Mouse (Mus musculus) megakaryocyte, embryonic 14.5 days (primary cell): ENCODE results near the gene Tbc1d22a. TPM values are rescaled to one million over a fixed set of nuclear protein-coding genes. Genes with fewer than 3 reads are reported as not detected.

ENCODE experiments used
- H3K27me3 ChIP-seq: replicated peaks from 2 replicates; pipeline ENCODE3; 2012; ENCODE audit warnings: inconsistent platforms
- H3K36me3 ChIP-seq: replicated peaks from 2 replicates; pipeline ENCODE3; 2012; ENCODE audit warnings: low read length, inconsistent platforms, mixed read lengths
- H3K4me1 ChIP-seq: 2 replicates; pipeline ENCODE4 v1.6.1; 2012; ENCODE audit warnings: inconsistent platforms
- H3K4me3 ChIP-seq: replicated peaks from 2 replicates; pipeline ENCODE3; 2012; ENCODE audit warnings: moderate library complexity, mild to moderate bottlenecking, inconsistent platforms
- H3K9me3 ChIP-seq: 2 replicates; pipeline ENCODE4 v1.6.1; 2012; ENCODE audit warnings: inconsistent platforms
- FLI1 ChIP-seq: IDR thresholded peaks from 2 replicates; pipeline ENCODE4 v1.6.1; 2012; ENCODE audit warnings: low read length, inconsistent platforms, mixed read lengths
- GATA1 ChIP-seq: IDR thresholded peaks from 3 replicates; pipeline ENCODE4 v1.6.1; 2012; ENCODE audit warnings: mixed read lengths, low read length, inconsistent platforms, borderline replicate concordance
- polyA plus RNA-seq: library from polyadenylated mRNA; stranded (reverse); fragments of >175 nt; gene quantifications from 2 replicates; pipeline ENCODE4 v1.2.3, GENCODE M21; 2012; ENCODE audit warnings: low replicate concordance; ENCODE audit not compliant: insufficient read depth

Gene Tbc1d22a
- polyA plus RNA-seq, 1 experiment, result 16.7 TPM

DNA sequence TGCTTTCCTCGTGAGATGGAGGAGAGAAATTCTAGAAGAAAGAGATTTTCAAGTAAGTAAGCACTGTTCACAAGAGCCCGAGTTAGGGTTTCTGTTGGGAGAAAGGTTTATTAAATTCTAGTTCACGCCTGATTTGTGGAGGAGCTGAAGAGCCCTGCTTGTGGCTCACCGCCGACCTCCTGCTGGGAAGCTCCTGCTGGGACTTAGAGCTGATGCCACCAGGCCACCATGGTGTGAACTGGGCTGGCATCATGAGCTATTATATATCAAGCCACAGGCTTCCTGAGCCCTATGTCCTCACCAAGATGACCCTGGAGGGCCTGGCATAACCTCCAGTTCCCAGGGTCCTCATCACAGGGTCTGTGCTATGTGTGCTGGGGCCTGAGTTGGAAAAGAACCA, 235.0 kb downstream of the Tbc1d22a start:
- H3K4me1 ChIP-seq, result peaks cover 69% of the 10 kb centered on the region
- peaks cover 31% of the 10 kb centered on the region for H3K36me3 ChIP-seq
- no peak overlapping the region for H3K4me3 ChIP-seq
- no peak for TF ChIP-seq GATA1
- TF ChIP-seq FLI1, result no peak
- no peaks in the 10 kb centered on the region for H3K27me3 ChIP-seq
- H3K9me3 ChIP-seq, result no peaks in the 10 kb centered on the region

DNA sequence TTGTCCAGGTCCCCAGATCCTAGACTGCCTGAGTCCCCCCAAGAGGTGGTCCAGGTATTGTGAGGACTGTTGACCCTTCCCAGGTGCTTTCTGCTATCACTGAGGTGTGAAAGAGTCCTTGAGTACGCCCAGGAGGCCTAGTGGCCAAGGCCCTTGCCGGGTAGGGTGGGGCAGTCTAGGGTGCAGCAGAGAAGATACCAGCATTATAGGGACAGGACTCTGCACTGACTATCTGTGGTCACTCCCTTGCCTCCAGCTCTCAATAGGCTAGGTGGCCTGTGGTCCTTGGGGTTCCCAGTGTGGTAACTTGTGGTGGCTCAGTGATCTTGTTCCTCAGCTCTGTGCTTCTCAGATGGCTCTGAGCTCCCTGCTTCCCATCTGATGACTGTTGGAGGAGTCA, 235.5 kb downstream of the Tbc1d22a start:
- Histone ChIP-seq H3K4me3 (no peak overlapping the region), H3K9me3 (no peaks in the 10 kb centered on the region), H3K36me3 (peaks cover 31% of the 10 kb centered on the region), H3K27me3 (no peaks in the 10 kb centered on the region), H3K4me1 (peaks cover 64% of the 10 kb centered on the region)
- TF ChIP-seq FLI1, result no peak
- no peak for TF ChIP-seq GATA1

DNA sequence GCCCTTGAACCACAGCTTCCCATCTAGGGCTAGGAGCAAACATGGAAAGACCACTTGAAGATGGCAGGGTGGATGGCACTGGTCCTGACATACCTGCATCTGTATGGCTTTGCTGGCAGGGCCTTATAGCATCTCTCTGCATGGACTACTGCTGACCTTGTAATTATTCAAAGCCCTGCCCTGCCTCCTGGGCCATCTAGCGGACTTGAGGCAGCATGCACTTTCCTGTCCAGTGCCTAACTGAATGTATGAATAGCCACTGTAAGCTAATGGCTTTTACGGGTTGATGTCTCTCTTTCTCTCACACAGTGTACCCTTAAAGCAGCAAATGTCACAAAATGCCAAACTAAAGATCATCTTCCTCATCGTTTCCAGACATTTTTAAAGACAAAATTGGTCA, 245.2 kb downstream of the Tbc1d22a start:
- Histone ChIP-seq H3K4me3 (no peak overlapping the region), H3K36me3 (peaks cover 7% of the 10 kb centered on the region), H3K27me3 (no peaks in the 10 kb centered on the region), H3K4me1 (peaks cover 8% of the 10 kb centered on the region; the same call in 1 of the 2 replicates), H3K9me3 (no peaks in the 10 kb centered on the region)
- TF ChIP-seq GATA1, result no peak
- TF ChIP-seq FLI1, result no peak

DNA sequence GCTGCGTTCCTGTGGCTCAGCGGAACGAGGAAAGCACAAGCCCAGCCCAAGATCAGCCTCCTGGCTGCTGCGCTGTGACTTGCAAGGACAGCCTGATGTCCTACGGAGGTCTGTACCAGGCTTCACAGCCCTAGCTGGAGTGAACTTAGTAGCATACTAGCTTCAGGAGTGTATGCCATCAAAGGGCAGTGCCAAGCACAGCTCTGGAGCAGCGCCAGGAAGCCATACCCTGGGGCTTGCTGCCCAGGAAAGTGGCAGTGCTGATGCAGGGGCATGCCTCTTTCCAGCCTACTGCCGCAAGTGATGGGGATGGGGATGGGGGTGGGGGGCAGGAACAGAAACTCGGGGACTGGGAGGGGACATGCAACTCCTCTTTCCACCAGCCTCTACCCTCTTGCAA, 248.4 kb downstream of the Tbc1d22a start:
- H3K36me3 ChIP-seq, result peaks cover 19% of the 10 kb centered on the region
- H3K4me1 ChIP-seq, result peaks cover 15% of the 10 kb centered on the region
- TF ChIP-seq GATA1 (no peak), FLI1 (no peak)
- H3K9me3 ChIP-seq, result no peaks in the 10 kb centered on the region
- no peaks in the 10 kb centered on the region for H3K27me3 ChIP-seq
- H3K4me3 ChIP-seq, result no peak overlapping the region

DNA sequence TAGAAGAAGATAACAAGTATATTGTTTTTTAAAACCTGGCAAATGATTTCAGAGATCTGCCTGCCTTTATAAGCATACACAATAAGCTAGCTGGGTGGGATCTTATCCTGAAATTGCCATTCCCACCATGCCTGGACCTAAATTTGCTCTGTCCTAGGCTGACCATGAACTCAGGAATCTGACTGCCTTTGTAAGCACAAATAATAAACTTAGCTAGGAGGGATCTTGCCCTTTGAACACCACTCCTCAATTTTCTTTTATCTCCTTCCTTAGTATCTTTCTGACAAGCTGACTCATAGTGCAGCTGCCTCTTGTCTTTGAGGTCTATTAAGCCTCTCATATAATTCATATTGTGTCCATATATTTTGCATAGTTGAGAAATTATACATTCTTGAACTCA, 253.8 kb downstream of the Tbc1d22a start:
- no peak for TF ChIP-seq GATA1
- no peak for TF ChIP-seq FLI1

DNA sequence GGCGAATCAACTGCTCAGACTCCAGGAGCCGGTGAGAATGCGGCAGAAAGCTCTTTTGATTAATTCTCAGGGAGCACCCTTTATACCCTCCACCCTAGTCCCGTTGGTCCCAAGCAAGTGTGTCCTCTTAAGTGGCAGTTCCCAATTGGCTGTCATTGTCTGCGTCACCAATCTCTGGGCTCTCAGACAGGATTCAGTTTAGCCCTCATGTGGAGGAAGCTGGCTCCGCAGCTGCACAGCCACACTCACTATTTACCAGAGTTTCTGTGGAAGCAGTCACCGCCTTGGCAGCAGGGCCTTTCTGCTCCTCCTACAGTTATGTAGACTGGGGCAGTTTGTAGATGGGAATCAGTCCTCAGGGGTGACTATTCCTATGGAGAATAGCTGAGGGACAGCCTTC, 256.9 kb downstream of the Tbc1d22a start:
- peaks cover 9% of the 10 kb centered on the region for H3K36me3 ChIP-seq
- peaks cover 2% of the 10 kb centered on the region; the same call in 1 of the 2 replicates for H3K9me3 ChIP-seq
- TF ChIP-seq FLI1 (no peak), GATA1 (no peak)
- H3K27me3 ChIP-seq, result no peaks in the 10 kb centered on the region
- peaks cover 54% of the 10 kb centered on the region for H3K4me1 ChIP-seq
- H3K4me3 ChIP-seq, result no peak overlapping the region

More for the DNA sequence above, 253.8 kb downstream of the Tbc1d22a start:
- Histone ChIP-seq H3K9me3 (peaks cover 2% of the 10 kb centered on the region; the same call in 1 of the 2 replicates), H3K36me3 (peaks cover 16% of the 10 kb centered on the region), H3K27me3 (no peaks in the 10 kb centered on the region), H3K4me1 (peaks cover 37% of the 10 kb centered on the region), H3K4me3 (no peak overlapping the region)

DNA sequence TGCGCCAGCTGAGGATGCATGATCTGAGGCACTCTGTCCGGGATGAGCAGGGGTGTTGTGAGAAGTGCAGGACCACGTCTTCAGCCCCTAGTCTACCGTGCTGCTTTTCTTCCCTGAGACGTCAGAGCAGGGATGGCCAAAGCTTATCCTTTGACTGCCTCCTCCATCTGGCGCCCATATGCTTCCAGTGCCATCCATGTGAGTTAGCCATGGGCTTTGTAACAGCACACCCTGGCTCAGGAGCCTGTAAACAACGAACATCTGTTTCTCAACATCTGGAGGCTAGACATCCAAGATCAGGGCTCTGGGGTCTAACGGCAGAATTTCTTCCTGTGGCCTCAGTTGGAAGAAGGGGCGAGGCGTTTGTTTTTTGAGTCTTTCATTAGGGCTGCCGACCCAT, 259.2 kb downstream of the Tbc1d22a start:
- peaks cover 4% of the 10 kb centered on the region for H3K36me3 ChIP-seq
- H3K4me3 ChIP-seq, result no peak overlapping the region
- peaks cover 2% of the 10 kb centered on the region; the same call in 1 of the 2 replicates for H3K9me3 ChIP-seq
- H3K4me1 ChIP-seq, result peaks cover 53% of the 10 kb centered on the region
- TF ChIP-seq FLI1 (no peak), GATA1 (no peak)
- H3K27me3 ChIP-seq, result no peaks in the 10 kb centered on the region

DNA sequence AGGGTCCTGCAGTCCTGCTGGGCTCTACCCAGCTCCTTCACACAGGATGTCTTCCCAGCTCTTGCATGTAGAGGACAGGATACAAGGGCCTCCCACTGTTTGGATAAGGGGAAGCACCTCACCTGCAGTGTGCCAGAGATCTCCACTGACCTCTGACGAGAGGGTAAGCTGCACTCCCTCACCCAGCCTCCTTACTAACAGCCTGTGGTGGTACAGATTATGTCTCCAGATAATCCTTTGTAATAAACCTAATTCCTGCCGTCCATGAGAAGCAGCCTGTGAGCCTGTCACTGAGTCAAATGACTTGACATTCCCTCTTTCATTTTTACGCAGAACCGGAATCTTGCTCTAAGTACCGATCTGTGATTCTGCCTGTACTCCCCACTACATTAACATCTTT, 260.7 kb downstream of the Tbc1d22a start:
- TF ChIP-seq GATA1, result no peak
- no peak for TF ChIP-seq FLI1
- Histone ChIP-seq H3K36me3 (peaks cover 14% of the 10 kb centered on the region), H3K4me1 (peaks cover 62% of the 10 kb centered on the region), H3K27me3 (no peaks in the 10 kb centered on the region), H3K4me3 (no peak overlapping the region), H3K9me3 (no peaks in the 10 kb centered on the region)

DNA sequence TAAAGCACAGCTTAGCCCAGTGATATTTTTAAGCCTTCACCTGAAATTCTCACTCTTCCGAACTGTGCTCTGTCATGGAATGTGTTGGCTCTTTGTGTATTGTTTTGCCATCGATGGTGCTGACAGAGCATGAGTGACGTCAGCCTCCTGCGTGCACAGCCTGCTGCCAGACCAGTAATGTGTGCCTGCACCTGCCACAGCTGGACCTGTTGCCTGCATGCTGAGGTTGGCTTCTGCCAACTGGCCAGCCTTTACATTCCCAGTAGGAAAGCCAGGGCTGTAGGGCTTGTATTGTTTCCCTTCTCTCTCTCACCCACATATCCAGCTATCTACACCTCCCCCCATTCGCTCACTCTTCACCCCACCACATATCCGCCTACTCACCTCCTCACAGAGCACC, 262.2 kb downstream of the Tbc1d22a start:
- H3K36me3 ChIP-seq, result peaks cover 18% of the 10 kb centered on the region
- TF ChIP-seq FLI1 (no peak), GATA1 (no peak)
- H3K27me3 ChIP-seq, result no peaks in the 10 kb centered on the region
- no peak overlapping the region for H3K4me3 ChIP-seq
- H3K9me3 ChIP-seq, result no peaks in the 10 kb centered on the region
- H3K4me1 ChIP-seq, result peaks cover 58% of the 10 kb centered on the region

DNA sequence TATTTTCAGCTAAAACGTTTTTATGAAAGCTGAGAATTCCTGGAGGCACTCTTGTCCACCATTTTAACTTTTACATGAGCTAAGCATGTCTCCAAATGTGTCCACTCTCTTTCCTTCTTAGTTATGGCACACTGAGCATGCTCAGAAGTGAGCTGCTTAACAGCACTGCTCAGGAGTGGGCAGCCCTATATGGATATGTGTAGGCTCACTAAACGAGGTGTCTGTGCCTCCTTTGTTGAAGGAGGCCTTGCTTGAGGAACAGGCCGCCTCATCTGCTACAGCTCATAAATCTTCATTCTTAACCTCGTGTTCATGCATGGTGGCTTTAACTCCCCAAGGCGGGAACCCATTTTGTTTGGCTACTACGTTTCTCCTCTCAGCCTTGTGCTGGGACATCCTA, 262.8 kb downstream of the Tbc1d22a start:
- H3K27me3 ChIP-seq, result no peaks in the 10 kb centered on the region
- peaks cover 60% of the 10 kb centered on the region for H3K4me1 ChIP-seq
- no peak for TF ChIP-seq FLI1
- TF ChIP-seq GATA1, result no peak
- no peaks in the 10 kb centered on the region for H3K9me3 ChIP-seq
- peaks cover 18% of the 10 kb centered on the region for H3K36me3 ChIP-seq
- H3K4me3 ChIP-seq, result no peak overlapping the region
